Mouse (Mus musculus) forebrain, embryonic 12.5 days (tissue): ENCODE results near the gene Apbb1. TPM values are rescaled to one million over a fixed set of nuclear protein-coding genes. Genes with fewer than 3 reads are reported as not detected.

Experiments
- ATAC-seq: fragments of 200-750 bp; cut with Nextera tagmentation; 2 replicates; pipeline ENCODE4 v1.8.0; 2017; ENCODE audit warnings: moderate TSS enrichment; ENCODE audit not compliant: low FRiP score
- H3K27ac ChIP-seq: fragments of 300-500 bp; sonication (generic); 2 replicates; pipeline ENCODE4 v1.5.1; 2016; ENCODE audit warnings: mild to moderate bottlenecking
- H3K27me3 ChIP-seq: fragments of 300-500 bp; sonication (generic); 2 replicates; pipeline ENCODE4 v1.6.1; 2016; ENCODE audit warnings: mild to moderate bottlenecking
- H3K36me3 ChIP-seq: fragments of 300-500 bp; sonication (generic); replicated peaks from 2 replicates; pipeline ENCODE4 v1.6.1; 2016; ENCODE audit warnings: mild to moderate bottlenecking
- H3K4me1 ChIP-seq: fragments of 300-500 bp; sonication (generic); 2 replicates; pipeline ENCODE4 v1.6.1; 2016
- H3K4me2 ChIP-seq: fragments of 300-500 bp; sonication (generic); 2 replicates; pipeline ENCODE4 v1.6.1; 2016; ENCODE audit warnings: mild to moderate bottlenecking, moderate library complexity
- H3K4me3 ChIP-seq: fragments of 300-500 bp; sonication (generic); replicated peaks from 2 replicates; pipeline ENCODE4 v1.5.1; 2016; ENCODE audit warnings: mild to moderate bottlenecking
- H3K9ac ChIP-seq: fragments of 300-500 bp; sonication (generic); 2 replicates; pipeline ENCODE4 v1.6.1; 2016; ENCODE audit warnings: mild to moderate bottlenecking
- H3K9me3 ChIP-seq: fragments of 300-500 bp; sonication (generic); 2 replicates; pipeline ENCODE4 v1.6.1; 2016
- WGBS: fragments of 180-500 bp; shearing (Covaris S2); methylation state at CpG from one replicate; pipeline ENCODE4 v1.1.7; 2016; 5-methylcytosine and 5-hydroxymethylcytosine counted together
- polyA plus RNA-seq: library from polyadenylated mRNA; unstranded; fragments of >200 nt; fragmentation: Nextera tagmentation; extraction: Ambion mirVana; gene quantifications from 2 replicates; pipeline ENCODE4 v1.2.1, GENCODE M21; 2016

Gene Apbb1
- polyA plus RNA-seq, 1 experiment from 2014 or later: 149 TPM

DNA sequence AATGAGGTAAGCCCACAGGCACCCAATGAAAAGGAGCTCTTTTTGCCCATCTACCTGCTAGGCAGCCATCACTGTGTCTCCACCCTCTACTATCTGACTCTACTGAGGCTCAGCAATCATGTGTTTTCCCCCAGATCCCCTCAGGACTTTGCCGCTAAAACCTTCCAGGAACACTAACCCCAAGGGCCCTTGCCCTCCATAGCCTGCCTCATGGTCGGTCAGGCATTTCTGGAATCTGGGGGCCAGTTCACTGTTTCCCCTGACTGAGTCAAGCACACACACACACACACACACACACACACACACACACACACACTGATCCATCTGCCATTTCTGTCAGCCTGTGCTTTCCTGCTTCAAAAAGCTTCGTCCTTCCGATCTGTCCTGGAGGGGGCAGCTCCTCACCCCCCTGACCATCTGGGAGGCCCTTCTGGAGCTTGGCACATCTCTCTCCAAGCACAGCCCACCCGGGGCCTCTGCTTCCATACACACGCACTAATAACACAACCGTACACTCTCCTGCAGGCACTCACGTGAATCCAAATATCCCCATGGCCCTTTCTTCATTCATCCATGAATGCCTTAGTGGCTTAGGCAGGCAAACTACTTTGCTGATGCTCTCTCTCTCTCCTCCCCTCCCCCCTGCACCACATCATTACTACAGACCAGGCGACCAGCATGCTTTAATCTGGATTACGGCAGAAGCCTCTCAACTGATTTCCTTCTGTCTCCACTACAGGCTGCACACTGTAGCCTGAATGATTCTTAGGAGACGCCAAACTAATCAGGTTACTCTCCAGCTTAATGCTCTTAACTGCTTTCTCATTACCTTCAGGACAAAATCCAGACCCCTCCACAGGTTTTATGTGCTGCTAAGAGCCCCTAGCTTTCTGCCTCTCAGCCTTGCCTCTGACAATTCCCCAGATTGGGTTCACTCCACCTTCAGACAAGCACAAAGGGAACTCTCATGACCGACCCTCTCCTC lies 11.6 kb downstream of the Apbb1 start:
- peaks cover 35% of the 10 kb centered on the region for H3K4me1 ChIP-seq
- peak overlapping the region; percentile 36; the same call in 1 of the 2 replicates for H3K9ac ChIP-seq
- H3K4me3 ChIP-seq: peak overlapping the region; percentile 15
- peak overlapping the region; percentile 89 for H3K27ac ChIP-seq
- 8% methylated on average over 12 of the region's 12 CpGs for WGBS
- H3K9me3 ChIP-seq: no peaks in the 10 kb centered on the region
- peak overlapping the region; percentile 47 for H3K4me2 ChIP-seq
- peak; percentile 30 for ATAC-seq
- peaks cover 57% of the 10 kb centered on the region for H3K36me3 ChIP-seq
- H3K27me3 ChIP-seq: no peaks in the 10 kb centered on the region

- H3K27me3 ChIP-seq: no peaks in the 10 kb centered on the region
- H3K9me3 ChIP-seq: no peaks in the 10 kb centered on the region
- H3K4me1 ChIP-seq: peaks cover 32% of the 10 kb centered on the region
- WGBS: 1% methylated on average over 6 of the region's 6 CpGs
- H3K4me3 ChIP-seq: peak overlapping the region; percentile 15
- ATAC-seq: peak; percentile 92
- peak overlapping the region; percentile 47 for H3K4me2 ChIP-seq
- H3K27ac ChIP-seq: peak overlapping the region; percentile 89
- peak overlapping the region; percentile 40 for H3K9ac ChIP-seq
- H3K36me3 ChIP-seq: peaks cover 57% of the 10 kb centered on the region
These were observed 12.4 kb downstream of the Apbb1 start for GRCm38 (mm10) chr7:105568988-105569471.

DNA sequence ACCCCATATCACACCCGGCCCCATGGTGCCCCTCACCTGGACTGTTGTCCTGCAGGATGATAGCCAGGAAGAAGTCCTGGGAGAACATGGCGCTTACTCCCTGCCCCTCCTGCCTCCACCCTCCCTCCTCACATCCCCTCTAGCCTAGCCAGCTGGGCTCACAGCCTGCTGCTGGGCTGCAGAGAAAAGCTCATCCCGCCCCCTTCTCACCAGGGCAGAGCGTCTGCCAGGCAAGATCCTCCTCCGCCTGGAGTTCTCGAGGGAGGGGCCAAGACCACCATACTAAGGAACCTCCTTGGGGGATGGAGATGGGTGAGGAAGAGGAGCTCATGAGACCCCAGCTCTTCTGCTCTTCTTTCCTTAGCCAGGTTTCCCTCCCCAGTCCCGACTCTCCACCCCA lies 12.9 kb downstream of the Apbb1 start:
- H3K4me3 ChIP-seq: peak overlapping the region; percentile 15
- ATAC-seq: peak; percentile 67
- WGBS: 13% methylated on average over 7 of the region's 7 CpGs
- H3K9me3 ChIP-seq: no peaks in the 10 kb centered on the region
- H3K36me3 ChIP-seq: peaks cover 57% of the 10 kb centered on the region
- peak overlapping the region; percentile 47 for H3K4me2 ChIP-seq
- peak overlapping the region; percentile 40; the same call in 1 of the 2 replicates for H3K9ac ChIP-seq
- peaks cover 32% of the 10 kb centered on the region for H3K4me1 ChIP-seq
- peak overlapping the region; percentile 89 for H3K27ac ChIP-seq
- H3K27me3 ChIP-seq: no peaks in the 10 kb centered on the region

GRCm38 (mm10) chr7:105565071-105565836 lies 16.2 kb downstream of the Apbb1 start:
- Histone ChIP-seq H3K36me3 (peaks cover 60% of the 10 kb centered on the region), H3K27me3 (no peaks in the 10 kb centered on the region), H3K4me1 (peaks cover 22% of the 10 kb centered on the region), H3K9ac (no peak overlapping the region), H3K27ac (no peak overlapping the region), H3K4me3 (no peak overlapping the region), H3K9me3 (no peaks in the 10 kb centered on the region), H3K4me2 (no peak overlapping the region)
- ATAC-seq: no peak
- WGBS: 87% methylated on average over 17 of the region's 17 CpGs

GRCm38 (mm10) chr7:105563367-105563766 lies 18.1 kb downstream of the Apbb1 start:
- Histone ChIP-seq H3K9ac (no peak overlapping the region), H3K27ac (no peak overlapping the region), H3K4me2 (no peak overlapping the region), H3K4me3 (no peak overlapping the region), H3K27me3 (no peaks in the 10 kb centered on the region), H3K36me3 (peaks cover 79% of the 10 kb centered on the region), H3K9me3 (no peaks in the 10 kb centered on the region), H3K4me1 (peaks cover 3% of the 10 kb centered on the region)
- ATAC-seq: no peak
- WGBS: 85% methylated on average over 3 of the region's 3 CpGs

DNA sequence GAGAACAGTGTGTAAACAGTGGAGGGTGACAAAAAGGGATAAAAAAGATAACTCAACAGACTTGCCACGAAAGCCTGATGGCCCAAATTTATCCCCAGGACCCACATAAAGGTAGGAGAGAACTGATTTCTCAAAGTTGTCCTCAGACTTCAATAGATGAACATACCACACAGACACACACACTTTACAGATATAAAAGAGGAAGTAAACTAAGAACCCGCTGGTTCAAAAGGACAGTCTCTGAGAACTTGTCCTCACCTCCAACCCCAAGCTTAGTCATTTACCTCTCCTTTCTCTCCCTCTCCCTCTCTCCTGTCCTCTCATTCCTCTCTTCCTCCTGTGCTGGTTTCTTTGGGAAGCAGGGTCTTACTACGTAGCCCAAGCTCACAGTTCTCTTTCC lies 19.1 kb downstream of the Apbb1 start:
- H3K4me2 ChIP-seq: no peak overlapping the region
- peaks cover 83% of the 10 kb centered on the region for H3K36me3 ChIP-seq
- H3K27me3 ChIP-seq: no peaks in the 10 kb centered on the region
- H3K9me3 ChIP-seq: no peaks in the 10 kb centered on the region
- H3K4me1 ChIP-seq: no peaks in the 10 kb centered on the region
- H3K4me3 ChIP-seq: no peak overlapping the region
- WGBS: 92% methylated on average over 3 of the region's 3 CpGs
- no peak overlapping the region for H3K27ac ChIP-seq
- H3K9ac ChIP-seq: no peak overlapping the region
- no peak for ATAC-seq

- Histone ChIP-seq H3K4me3 (no peak overlapping the region), H3K27ac (no peak overlapping the region), H3K9me3 (no peaks in the 10 kb centered on the region), H3K27me3 (no peaks in the 10 kb centered on the region), H3K4me1 (peaks cover 17% of the 10 kb centered on the region), H3K4me2 (no peak overlapping the region), H3K36me3 (peaks cover 53% of the 10 kb centered on the region), H3K9ac (no peak overlapping the region)
- no peak for ATAC-seq
- 97% methylated on average over 9 of the region's 9 CpGs for WGBS
These were observed 22.4 kb downstream of the Apbb1 start for GRCm38 (mm10) chr7:105559016-105559415.

GRCm38 (mm10) chr7:105557671-105558070 lies 23.8 kb downstream of the Apbb1 start:
- no peak for ATAC-seq
- Histone ChIP-seq H3K27me3 (no peaks in the 10 kb centered on the region), H3K36me3 (peaks cover 42% of the 10 kb centered on the region), H3K9me3 (no peaks in the 10 kb centered on the region), H3K4me3 (no peak overlapping the region), H3K4me2 (no peak overlapping the region), H3K4me1 (peaks cover 20% of the 10 kb centered on the region), H3K9ac (no peak overlapping the region), H3K27ac (no peak overlapping the region)
- 82% methylated on average over 11 of the region's 11 CpGs for WGBS

DNA sequence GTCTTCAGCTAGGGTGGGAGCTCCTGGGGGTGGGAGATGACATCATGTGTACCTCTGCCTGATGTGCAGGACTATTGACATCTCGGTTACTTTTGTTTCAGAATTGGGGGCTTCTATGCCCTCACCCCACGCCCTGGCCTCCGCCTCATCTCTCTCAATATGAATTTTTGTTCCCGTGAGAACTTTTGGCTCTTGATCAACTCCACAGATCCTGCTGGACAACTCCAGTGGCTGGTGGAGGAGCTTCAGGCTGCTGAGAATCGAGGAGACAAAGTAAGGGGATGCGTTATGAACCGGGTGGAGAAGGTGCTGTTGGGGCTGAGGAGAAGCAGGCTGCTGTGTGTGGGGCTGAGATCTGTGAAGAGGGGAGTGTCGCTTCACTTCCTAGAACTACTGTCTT lies 25.0 kb downstream of the Apbb1 start:
- Histone ChIP-seq H3K36me3 (peaks cover 32% of the 10 kb centered on the region), H3K27me3 (no peaks in the 10 kb centered on the region), H3K9ac (no peak overlapping the region), H3K4me1 (peaks cover 20% of the 10 kb centered on the region), H3K4me2 (no peak overlapping the region), H3K9me3 (no peaks in the 10 kb centered on the region), H3K4me3 (no peak overlapping the region), H3K27ac (no peak overlapping the region)
- ATAC-seq: no peak
- WGBS: 86% methylated on average over 8 of the region's 8 CpGs

DNA sequence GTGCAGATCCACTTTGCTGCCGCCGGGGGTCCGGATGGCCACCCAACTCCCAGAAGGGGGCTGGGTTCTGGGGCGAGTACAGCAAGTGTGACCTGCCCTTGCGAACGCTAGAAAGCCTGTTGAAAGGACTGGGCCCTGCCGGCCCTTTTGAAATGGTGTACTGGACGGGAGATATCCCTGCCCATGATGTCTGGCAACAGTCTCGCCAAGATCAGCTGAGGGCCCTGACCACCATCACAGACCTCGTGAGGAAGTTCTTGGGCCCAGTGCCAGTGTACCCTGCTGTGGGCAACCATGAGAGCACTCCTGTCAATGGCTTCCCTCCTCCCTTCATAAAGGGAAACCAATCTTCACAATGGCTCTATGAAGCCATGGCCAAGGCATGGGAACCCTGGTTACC lies 25.9 kb downstream of the Apbb1 start:
- WGBS: 92% methylated on average over 10 of the region's 10 CpGs
- H3K4me3 ChIP-seq: no peak overlapping the region
- H3K4me2 ChIP-seq: no peak overlapping the region

GRCm38 (mm10) chr7:105554212-105554942 lies 27.1 kb downstream of the Apbb1 start, which contains the start of gene Smpd1:
Gene Smpd1, plus strand, starts transcription at chr7:105554360.
- peaks cover 24% of the 10 kb centered on the region for H3K36me3 ChIP-seq
- no peaks in the 10 kb centered on the region for H3K27me3 ChIP-seq
- peak within 1 kb of the TSS; percentile 70 for H3K27ac ChIP-seq
- H3K4me2 ChIP-seq: peak within 1 kb of the TSS; percentile 75
- WGBS: 7% methylated on average over 26 of the region's 26 CpGs
- H3K9ac ChIP-seq: peak within 1 kb of the TSS; percentile 69
- peaks cover 20% of the 10 kb centered on the region for H3K4me1 ChIP-seq
- peak within 1 kb of the TSS; percentile 71 for H3K4me3 ChIP-seq
- ATAC-seq: peak; percentile 94
- no peaks in the 10 kb centered on the region for H3K9me3 ChIP-seq

More for the DNA sequence above, 25.9 kb downstream of the Apbb1 start:
- peaks cover 20% of the 10 kb centered on the region for H3K4me1 ChIP-seq
- peaks cover 32% of the 10 kb centered on the region for H3K36me3 ChIP-seq
- no peak overlapping the region for H3K9ac ChIP-seq
- no peak for ATAC-seq
- no peak overlapping the region for H3K27ac ChIP-seq
- H3K9me3 ChIP-seq: no peaks in the 10 kb centered on the region
- H3K27me3 ChIP-seq: no peaks in the 10 kb centered on the region
